1 mouse cellular context compared by ENCODE assay signal in genomic region chr4:116300878-116301355, GRCm38 (mm10).
TF ChIP-seq lines count a peak whose summit lies in the region.

No protein-coding gene starts in this region.

TF ChIP-seq in CH12.LX, 34 proteins besides CTCF, POLR2A, EP300 and RAD21 (continued from another document):
- no peak for TF ChIP-seq PAX5 (IDR thresholded peaks at IDR 0.05; ENCODE audit: low read length)
- no peak for TF ChIP-seq E2F4 (IDR thresholded peaks at IDR 0.05; ENCODE audit: insufficient replicate concordance, low read depth, low read length)
- TF ChIP-seq KAT2A (IDR thresholded peaks at IDR 0.05; ENCODE audit: insufficient replicate concordance, low read length) = no peak
- no peak for TF ChIP-seq ZC3H11A (IDR thresholded peaks at IDR 0.05; ENCODE audit: low read depth, low read length)
- peak; percentile 89 for TF ChIP-seq TCF12 (IDR thresholded peaks at IDR 0.05; ENCODE audit: low read depth, low read length)
- TF ChIP-seq ZNF384 (IDR thresholded peaks at IDR 0.05; ENCODE audit: low read depth, low read length) = no peak
- TF ChIP-seq BHLHE40 (IDR thresholded peaks at IDR 0.05; ENCODE audit: low read depth, low read length) = peak; percentile 88
- peak; percentile 58 for TF ChIP-seq SIN3A (IDR thresholded peaks at IDR 0.05; ENCODE audit: low read length)
- TF ChIP-seq NELFE (IDR thresholded peaks at IDR 0.05; ENCODE audit: low read depth, low read length) = no peak; the same call in 1 of the 2 replicates
- TF ChIP-seq NRF1 (IDR thresholded peaks at IDR 0.05; ENCODE audit: low read depth, low read length) = no peak
